Mouse (Mus musculus) kidney, adult 9 months (tissue): ENCODE results near the gene Capn5.
A peak's percentile ranks its signal among the peaks of the same experiment; 100 is the strongest.

Source experiments
- DNase-seq: peaks from one replicate; pipeline ENCODE4 v3.0.0; 2022

Gene Capn5

GRCm38 (mm10) chr7:98146447-98146845, 31.6 kb downstream of the Capn5 start:
- no peak for DNase-seq

DNA sequence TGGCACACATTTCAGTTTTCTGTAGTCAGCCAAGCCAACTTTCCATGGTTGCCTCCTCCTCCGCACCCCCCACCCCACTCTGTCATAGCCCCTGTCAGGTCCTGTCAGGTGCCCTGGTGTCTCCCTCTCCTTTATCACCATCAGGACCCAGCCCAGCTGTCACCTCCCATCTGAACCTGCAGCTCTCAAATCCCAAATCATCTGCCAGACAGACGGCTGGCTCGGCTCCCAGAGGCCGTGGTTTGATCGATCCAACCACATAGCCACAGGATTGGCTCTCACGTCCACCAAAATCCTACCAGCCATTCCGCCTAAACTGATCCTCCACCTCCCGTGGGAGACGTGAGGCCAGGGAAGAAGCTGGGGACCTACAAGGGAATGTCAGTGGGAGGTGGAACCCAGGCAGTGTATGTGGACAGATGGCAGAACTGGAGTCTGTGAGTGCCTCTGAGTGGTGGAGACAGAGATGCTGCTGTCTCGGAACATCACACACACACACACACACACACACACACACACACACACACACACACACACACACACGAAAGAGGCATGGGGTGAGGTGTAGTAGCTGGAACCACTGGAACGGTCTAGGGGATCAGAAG, 32.1 kb downstream of the Capn5 start:
- no peak for DNase-seq

DNA sequence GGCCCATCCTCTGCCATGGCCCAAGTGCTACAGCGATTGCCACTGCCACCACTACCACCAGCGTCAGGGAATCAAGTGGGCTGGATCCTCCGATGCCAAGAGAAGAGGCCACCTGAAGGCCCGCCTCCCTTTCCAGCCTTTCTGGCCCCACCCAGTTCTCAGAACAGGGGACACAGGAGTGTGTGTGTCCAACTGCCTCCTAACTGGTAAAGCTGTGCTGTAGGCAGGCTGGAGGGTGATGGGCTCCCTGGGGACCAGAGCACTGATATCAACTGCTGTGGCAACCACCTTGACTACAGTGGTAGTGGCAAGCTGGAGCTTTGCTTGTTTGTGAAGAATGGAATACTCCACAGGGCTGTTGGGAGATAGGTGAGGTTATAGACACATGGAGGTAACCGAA, 32.7 kb downstream of the Capn5 start, which contains the start of gene Omp:
Gene Omp, minus strand, starts transcription at position 101 of the 400 bp plus-strand sequence.
- DNase-seq: no peak

DNA sequence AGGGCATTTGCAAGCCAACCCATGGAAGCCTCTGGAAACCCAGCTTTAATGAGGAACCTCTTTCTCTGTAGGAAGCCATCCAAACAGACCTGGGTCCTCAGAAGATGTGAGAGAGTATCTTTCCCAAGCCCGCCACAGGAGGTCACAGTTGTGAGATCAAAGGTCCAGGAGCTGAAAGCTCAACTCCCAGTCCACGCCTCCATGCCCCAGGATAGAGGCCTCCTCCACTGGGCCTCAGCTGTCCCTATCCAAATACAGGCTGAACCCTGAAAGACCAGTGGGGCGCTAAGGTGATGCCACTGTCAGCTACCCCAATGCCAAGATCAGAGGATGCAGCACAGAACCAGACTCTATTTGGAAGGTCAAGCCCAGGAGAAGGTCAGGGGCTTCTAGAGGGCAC, 35.4 kb downstream of the Capn5 start:
- no peak for DNase-seq

DNA sequence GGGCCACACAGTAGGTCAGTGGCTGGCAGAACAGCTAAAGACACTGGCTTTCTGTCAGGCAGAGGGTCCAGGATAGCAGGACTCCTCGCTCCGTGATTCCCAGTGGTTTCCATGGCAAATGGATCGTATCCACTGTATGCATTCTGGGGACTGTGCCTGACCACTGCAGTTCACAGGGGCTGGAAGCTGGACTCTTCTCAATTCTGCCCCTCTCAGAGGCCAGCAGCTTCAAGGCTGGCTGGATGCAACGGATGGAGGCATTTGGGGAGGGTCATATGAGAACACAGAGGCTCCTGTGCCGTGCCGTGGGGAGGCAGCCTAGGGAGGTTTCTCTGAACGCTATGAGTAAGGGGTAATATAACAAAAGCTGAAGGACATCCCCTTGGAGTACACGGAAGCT, 35.8 kb downstream of the Capn5 start:
- DNase-seq: no peak

DNA sequence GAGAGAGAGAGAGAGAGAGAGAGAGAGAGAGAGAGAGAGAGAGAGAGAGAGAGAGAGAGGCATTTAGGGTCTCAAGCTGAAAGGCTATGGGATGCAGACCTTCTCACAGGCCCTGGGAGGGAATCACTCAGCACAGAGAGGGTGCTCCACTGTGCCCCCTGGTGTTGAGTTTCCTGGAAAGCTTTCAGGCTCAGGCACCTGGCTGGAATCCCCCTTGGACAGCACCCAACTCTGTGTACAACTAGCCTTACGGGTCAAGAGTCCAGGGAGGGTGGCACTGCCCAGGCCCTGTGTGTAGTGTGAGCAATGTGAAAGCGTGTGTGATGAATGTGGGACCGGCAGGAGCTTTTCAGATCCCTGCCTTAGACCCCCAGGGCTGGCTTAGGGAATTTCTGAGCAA, 36.9 kb downstream of the Capn5 start:
- DNase-seq: peak; percentile 90

GRCm38 (mm10) chr7:98140597-98140996, 37.5 kb downstream of the Capn5 start:
- no peak for DNase-seq

DNA sequence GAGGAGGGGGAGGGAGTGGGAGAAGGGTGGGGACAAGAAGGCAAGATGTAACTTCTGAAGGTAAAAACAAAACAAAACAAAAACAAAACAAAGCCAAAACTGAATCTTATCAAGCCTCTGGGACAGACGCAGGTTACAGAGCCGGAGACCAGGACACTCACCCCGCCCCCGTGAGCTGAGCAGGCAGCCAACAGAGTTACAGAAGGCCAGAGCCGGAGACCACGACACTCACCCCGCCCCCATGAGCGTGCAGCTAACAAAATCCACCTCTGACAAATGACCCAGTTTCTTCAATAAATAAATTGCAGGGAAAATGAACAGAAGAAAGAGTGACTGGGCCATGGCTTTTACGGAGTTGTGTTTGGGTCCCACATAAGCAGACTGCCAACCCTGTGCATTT, 38.9 kb downstream of the Capn5 start:
- no peak for DNase-seq

DNA sequence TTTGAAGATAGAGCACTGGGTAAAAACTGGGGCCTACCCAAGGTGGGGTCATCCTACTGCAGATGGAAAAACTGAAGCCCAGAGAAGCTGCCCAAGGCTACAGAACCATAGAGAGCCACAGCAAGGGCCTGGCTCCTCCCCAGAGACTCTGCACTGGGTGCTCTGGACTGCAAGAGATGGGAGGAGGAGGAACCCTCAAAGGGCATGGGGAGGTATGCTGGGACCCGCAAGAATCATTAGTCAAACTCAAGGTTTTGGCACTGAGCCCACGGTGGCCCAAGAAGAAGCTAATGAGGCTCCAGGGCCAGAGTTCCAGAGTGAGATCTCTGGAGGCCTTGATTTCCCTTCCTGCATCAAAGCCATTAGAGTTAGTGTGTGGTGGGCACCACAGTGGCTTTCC, 40.1 kb downstream of the Capn5 start:
- DNase-seq: no peak

GRCm38 (mm10) chr7:98137583-98137982, 40.5 kb downstream of the Capn5 start:
- no peak for DNase-seq

DNA sequence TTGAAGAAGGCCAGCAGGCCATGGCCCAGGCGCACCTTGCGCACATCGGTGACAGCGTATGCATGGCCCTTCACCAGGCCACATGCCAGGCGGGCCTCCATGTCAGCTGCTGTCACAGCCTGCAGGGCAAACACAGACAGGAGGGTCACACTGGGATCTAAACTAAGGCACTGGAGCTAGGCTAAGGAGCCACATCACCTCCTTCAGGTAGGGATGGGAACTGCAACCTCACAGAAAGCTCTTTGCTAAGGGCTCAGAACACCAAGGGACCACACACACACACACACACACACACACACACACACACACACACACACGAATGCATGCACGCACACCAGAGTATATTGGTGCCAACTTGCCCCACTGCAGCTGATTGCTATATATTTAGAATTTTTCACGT, 46.3 kb downstream of the Capn5 start:
- DNase-seq: no peak

DNA sequence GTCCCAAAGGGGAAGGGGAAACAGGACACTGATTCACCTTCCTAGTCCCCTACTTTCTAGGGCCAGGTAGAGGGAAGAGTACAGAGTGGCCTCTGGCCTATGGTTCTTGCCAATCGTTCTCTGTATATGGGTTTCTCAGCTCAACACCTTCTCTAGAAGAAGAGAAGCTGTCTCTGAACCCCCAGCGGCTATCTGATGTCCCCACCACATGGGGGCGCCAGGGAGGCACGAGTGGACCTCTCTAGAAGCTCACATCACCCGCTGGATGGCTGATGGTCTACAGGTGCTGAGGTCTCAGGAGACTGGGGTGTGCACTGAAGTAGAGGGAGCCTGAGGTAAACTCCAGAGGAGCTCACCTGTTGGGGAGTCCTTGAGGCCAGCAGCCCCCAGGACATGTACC, 52.6 kb downstream of the Capn5 start:
- DNase-seq: peak; percentile 59

DNA sequence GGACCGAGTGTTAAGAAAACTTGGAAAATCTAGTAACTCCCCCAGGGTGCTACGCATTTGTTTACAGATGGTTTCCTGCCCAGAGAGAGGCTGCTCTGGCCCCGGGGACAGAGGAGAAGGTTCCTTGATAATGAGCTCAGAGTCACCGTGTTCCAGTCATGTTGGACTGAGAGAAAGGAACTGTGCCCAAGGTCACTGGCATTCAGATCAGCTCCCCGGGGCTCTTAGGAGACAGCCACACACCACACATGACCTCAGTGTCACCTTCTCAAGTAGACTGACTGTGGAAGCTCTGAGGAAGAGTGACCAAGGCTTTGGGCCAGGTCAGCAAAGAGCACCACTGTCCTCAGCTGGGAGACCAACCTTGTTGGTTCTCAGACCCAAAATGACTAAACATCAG, 53.4 kb downstream of the Capn5 start:
- DNase-seq: no peak

DNA sequence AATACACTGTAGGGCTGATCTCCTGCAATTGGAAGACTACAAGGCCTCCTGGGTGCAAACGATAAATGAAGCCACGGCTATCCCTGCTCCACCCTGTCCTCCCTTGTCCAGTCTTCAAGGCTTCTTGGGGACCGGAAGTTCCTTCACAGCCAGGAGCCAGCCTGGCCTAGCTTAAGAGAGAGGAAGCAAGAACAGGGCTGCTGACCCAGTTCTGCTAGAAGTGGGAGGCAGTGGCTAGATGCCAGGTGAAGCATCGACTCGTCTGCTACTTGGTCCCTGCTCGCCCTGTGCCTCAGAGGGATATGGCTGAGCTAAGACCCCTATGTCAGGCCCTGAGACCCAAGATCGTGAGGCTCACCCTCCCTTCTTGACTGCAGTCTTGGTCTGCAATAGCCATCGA, 56.4 kb downstream of the Capn5 start:
- DNase-seq: no peak

GRCm38 (mm10) chr7:98121241-98121640, 56.8 kb downstream of the Capn5 start:
- no peak for DNase-seq

GRCm38 (mm10) chr7:98120325-98120724, 57.7 kb downstream of the Capn5 start:
- peak; percentile 77 for DNase-seq

- DNase-seq: no peak
Observed at GRCm38 (mm10) chr7:98119961-98120232, 58.2 kb downstream of the Capn5 start.

- DNase-seq: peak; percentile 90
Observed at GRCm38 (mm10) chr7:98119179-98119960, 58.7 kb downstream of the Capn5 start, which contains the start of gene Myo7a. Myo7a (minus strand) TSS chr7:98119524.

DNA sequence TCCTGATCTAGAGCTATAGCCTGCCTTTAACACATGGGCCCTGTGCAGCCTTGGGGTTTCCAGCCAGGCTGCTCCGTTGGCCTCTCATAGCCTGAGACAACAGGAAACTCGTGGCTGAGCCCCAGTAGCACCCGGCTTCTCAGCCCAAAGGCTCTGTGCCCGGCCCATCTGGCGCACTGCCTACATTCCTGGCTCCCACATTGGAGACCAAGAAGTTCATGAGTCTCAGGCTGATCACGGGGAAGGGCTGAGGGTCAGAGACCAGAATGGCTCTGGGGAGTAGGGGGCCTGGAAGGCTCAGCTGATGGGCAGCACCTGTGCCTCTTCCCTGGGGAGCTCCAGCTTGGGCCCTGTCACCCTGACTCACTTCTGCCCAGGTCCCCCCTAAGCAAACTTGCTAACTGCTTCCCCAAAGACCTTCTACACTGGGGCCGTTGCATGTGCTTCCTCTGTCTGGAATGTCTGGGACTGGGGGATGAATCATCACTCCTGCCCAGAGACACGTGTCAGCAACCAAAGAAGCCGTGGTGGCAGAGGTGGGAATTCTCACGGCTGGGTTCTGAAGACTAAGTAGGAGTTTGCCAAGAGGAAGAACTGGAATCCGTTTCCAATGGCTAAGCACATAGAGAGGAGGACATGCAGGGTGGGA, 60.9 kb downstream of the Capn5 start:
- DNase-seq: peak; percentile 97

DNA sequence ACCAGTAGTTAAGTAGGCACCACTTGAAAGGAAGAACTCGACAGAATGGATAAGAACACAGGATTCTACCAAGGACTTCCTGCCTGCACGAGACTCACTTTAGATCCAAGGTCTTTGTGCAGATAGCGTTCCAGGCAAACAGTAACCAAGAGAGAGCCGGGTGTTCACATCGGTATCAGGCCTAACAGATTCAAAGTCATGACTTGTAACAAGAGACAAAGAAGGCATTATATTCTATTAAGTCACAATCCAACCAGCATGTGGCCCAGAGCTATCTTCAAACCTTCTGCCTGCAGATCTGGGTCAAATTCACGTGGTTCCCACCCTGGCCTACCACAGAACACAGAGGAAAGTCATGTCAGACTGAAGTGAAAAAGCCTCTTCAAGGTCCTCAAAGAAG, 63.4 kb downstream of the Capn5 start:
- no peak for DNase-seq

DNA sequence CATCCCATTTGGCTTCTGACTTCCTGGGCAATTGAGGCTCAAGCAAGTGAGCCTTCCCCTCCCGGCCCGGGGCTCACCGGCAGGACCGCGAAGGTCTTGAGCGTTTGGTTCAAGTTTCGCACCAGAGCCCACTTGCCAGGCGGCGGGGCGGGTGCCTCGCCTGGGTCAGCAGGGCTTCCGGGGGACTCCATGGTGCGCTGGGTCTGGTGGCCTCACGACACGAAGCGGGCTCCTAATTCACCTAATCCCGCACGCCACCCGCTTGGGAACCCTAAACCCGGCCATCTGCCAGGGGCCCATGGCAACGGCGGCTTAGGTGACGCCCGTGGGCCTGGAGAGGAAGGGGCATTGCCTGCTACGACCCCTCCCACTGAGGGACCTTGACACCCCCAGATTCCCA, 66.8 kb downstream of the Capn5 start:
- DNase-seq: no peak

DNA sequence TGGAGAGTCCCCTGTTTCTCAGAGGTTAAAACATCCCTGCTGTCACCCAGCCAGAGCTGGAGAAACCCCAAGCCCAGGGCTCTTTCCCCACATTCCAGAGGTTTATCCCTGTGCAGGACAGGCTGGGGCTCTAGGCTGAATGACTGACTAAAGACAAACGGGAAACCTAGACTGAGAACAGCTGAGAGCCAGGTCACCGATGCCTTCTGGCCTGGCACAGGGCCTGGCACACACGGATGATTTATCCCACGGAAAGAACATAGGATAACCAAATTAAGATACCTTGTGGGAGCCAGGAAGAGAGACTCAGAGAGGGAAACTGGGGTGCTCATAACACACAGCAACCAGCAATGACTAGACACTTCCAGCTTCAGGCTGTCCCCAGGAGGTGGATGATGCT, 68.3 kb downstream of the Capn5 start:
- no peak for DNase-seq

DNA sequence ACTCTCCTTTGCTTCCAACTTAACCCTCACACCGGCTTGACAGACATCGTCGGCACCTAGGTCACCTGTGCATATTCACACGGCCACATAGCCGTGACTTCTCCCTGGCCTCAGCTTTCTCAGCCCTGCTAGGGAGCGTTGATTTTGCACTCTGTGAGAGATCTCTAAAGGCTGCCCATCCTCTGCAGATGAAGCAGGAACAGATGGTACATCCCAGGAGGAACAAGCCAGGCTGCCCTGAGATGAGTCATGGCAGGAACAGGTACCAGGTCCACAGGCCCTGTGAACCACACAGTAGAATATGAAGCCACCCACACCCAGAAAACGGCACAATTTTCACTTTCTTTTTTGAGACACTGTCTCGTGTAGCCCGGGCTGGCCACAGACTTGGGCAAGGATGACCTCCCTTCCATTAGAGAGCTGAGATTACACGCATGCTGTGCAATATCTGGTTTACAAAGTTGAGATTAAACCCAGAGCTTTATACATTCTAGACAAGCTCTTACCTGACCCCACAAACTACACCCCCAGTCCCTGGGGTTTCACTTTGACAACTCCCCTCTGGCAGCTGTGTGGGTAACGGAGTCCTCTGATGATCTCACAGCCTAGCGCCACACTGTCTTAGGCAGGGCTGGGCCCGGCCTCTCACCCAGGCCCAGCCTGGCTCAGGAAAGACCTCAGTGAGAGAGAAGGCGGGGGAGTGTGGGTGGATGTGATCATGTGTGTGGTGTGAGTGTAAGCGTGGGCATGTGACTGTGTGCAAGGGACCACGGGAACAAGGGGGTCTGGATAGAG, 69.2 kb downstream of the Capn5 start:
- DNase-seq: no peak

GRCm38 (mm10) chr7:98106272-98106671, 71.8 kb downstream of the Capn5 start:
- peak; percentile 67 for DNase-seq
